Comparison of ENCODE assay signal across 26 mouse cellular contexts in the genomic region with DNA sequence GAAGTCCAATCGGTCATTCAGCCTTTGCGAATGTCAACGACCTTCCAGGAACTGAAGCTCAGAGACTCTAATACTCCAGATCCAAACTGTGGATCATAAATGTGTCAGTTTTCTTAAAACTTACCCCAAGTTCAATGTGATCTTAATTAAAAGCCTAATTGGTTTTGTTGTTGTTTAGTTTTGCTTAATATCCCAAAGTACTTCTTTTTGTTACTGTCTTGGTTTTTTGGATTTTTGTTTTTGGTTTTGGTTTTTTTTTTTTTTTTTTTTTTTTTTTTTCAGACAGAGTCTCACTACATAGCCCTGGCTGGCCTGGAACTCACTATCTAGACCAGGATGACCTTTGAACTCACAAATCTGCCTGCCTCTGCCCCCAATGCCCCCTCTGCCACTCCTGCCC.
"Had no signal": no experiment of that assay in that cellular context is flagged by ENCODE, and none has a peak within 500 bp of the region (broad histone marks: within the 10 kb centered on the region; RNA-seq: fewer than 3 reads in every experiment).

No protein-coding gene starts in this region.

- H3K4me2 ChIP-seq: embryonic facial prominence, embryonic 12.5 days; embryonic facial prominence, embryonic 13.5 days; embryonic facial prominence, embryonic 15.5 days; forebrain, embryonic 12.5 days; forebrain, embryonic 13.5 days; forebrain, embryonic 15.5 days had no signal

- H3K27ac ChIP-seq: embryonic facial prominence, embryonic 10.5 days; embryonic facial prominence, embryonic 12.5 days; embryonic facial prominence, embryonic 13.5 days; embryonic facial prominence, embryonic 15.5 days; forebrain, embryonic 10.5 days; forebrain, embryonic 12.5 days; forebrain, embryonic 13.5 days; forebrain, embryonic 15.5 days; gastrocnemius, adult 2 months; heart, adult 2 months had no signal

- H3K9ac ChIP-seq: embryonic facial prominence, embryonic 12.5 days; embryonic facial prominence, embryonic 13.5 days; embryonic facial prominence, embryonic 15.5 days; forebrain, embryonic 12.5 days; forebrain, embryonic 13.5 days; forebrain, embryonic 15.5 days; forebrain, postnatal 0 days had no signal

- H3K9me3 ChIP-seq: embryonic facial prominence, embryonic 10.5 days; embryonic facial prominence, embryonic 12.5 days; embryonic facial prominence, embryonic 13.5 days; embryonic facial prominence, embryonic 15.5 days; forebrain, embryonic 10.5 days; forebrain, embryonic 12.5 days; forebrain, embryonic 13.5 days; forebrain, embryonic 15.5 days had no signal

- DNase-seq: cerebellum, adult 9-11 months; cerebellum, postnatal 10 days; cerebellum, postnatal 14 days; cerebellum, postnatal 25 days; cerebellum, postnatal 36 days; embryo, embryonic 11 days; forebrain, postnatal 0 days; gastrocnemius, adult 2 months; gastrocnemius, postnatal 10 days; gastrocnemius, postnatal 14 days; gastrocnemius, postnatal 25 days; gastrocnemius, postnatal 36 days; heart, adult 11 months; heart, adult 18-20 months; heart, adult 2 months had no signal

- H3K27me3 ChIP-seq: embryonic facial prominence, embryonic 12.5 days; embryonic facial prominence, embryonic 13.5 days; embryonic facial prominence, embryonic 15.5 days; forebrain, embryonic 12.5 days; forebrain, embryonic 13.5 days; forebrain, embryonic 15.5 days had no signal

- H3K4me3 ChIP-seq: embryonic facial prominence, embryonic 10.5 days; embryonic facial prominence, embryonic 12.5 days; embryonic facial prominence, embryonic 13.5 days; embryonic facial prominence, embryonic 15.5 days; erythroblast, embryonic 14.5 days; forebrain, embryonic 10.5 days; forebrain, embryonic 12.5 days; forebrain, embryonic 13.5 days; forebrain, embryonic 15.5 days; gastrocnemius, adult 2 months; heart, adult 2 months had no signal

- ATAC-seq: forebrain, embryonic 13.5 days; forebrain, embryonic 14.5 days; forebrain, embryonic 15.5 days; forebrain, embryonic 16.5 days; forebrain, postnatal 0 days had no signal

- H3K36me3 ChIP-seq: embryonic facial prominence, embryonic 10.5 days; embryonic facial prominence, embryonic 12.5 days; embryonic facial prominence, embryonic 13.5 days; embryonic facial prominence, embryonic 15.5 days; forebrain, embryonic 10.5 days; forebrain, embryonic 12.5 days; forebrain, embryonic 15.5 days had no signal
